Mouse (Mus musculus) small intestine, adult 2 months (tissue): ENCODE results near the gene Pacs1.

Experiments used
- CTCF ChIP-seq: fragments of 200-500 bp; IDR thresholded peaks from 2 replicates; pipeline ENCODE4 v1.5.1; 2012; ENCODE audit warnings: low read depth, mild to moderate bottlenecking, control low read depth, inconsistent platforms, low read length, moderate library complexity, mixed read lengths; ENCODE audit not compliant: insufficient replicate concordance, insufficient read length; ENCODE audit errors: extremely low read depth
- POLR2A ChIP-seq: fragments of 200-500 bp; IDR thresholded peaks from 2 replicates; pipeline ENCODE4 v1.6.1; 2012; ENCODE audit warnings: low read depth, mild to moderate bottlenecking, control low read depth, inconsistent platforms, low read length, moderate library complexity

- no peak for TF ChIP-seq CTCF
- no peak for TF ChIP-seq POLR2A
Measured at GRCm38 (mm10) chr19:5178631-5179030, 94.3 kb downstream of the Pacs1 start.
